Mouse (Mus musculus) C2C12 (cell line): ENCODE measurements at regions not wholly inside any gene's neighbourhood (a gene's known extent, or its start where the extent isn't known, plus 50 kb on each side); places are given as distances from the start of the nearest gene placed in this dataset.

ENCODE experiments used
- H3K27me3 ChIP-seq: one replicate; pipeline ENCODE4 v1.6.1; 2011; ENCODE audit not compliant: control insufficient read depth, insufficient read depth, insufficient read length
- H3K36me3 ChIP-seq: one replicate; pipeline ENCODE4 v1.6.1; 2011; ENCODE audit not compliant: control insufficient read depth, insufficient read depth
- H3K4me3 ChIP-seq: one replicate; pipeline ENCODE4 v1.5.1; 2011; ENCODE audit warnings: mild to moderate bottlenecking, control low read depth; ENCODE audit not compliant: poor library complexity, insufficient read depth, severe bottlenecking
- H3K79me2 ChIP-seq: one replicate; pipeline ENCODE4 v1.6.1; 2011; ENCODE audit not compliant: control insufficient read depth, insufficient read depth
- H3K79me3 ChIP-seq: one replicate; pipeline ENCODE4 v1.6.1; 2011; ENCODE audit warnings: low read depth, control low read depth
- H3ac ChIP-seq: one replicate; pipeline ENCODE3; 2011; ENCODE audit warnings: low read depth; ENCODE audit not compliant: control insufficient read depth, insufficient read length
- CEBPB ChIP-seq: IDR thresholded peaks from one replicate; pipeline ENCODE4 v1.6.1; 2011; ENCODE audit warnings: low read depth, mild to moderate bottlenecking, control low read depth, moderate library complexity
- CTCF ChIP-seq: IDR thresholded peaks from one replicate; pipeline ENCODE4 v1.5.1; 2011; ENCODE audit not compliant: control insufficient read depth, insufficient read depth, insufficient read length
- FOSL1 ChIP-seq: IDR thresholded peaks from one replicate; pipeline ENCODE4 v1.8.0; 2011; ENCODE audit warnings: mild to moderate bottlenecking, low read length; ENCODE audit not compliant: poor library complexity, insufficient read depth, severe bottlenecking
- MAX ChIP-seq: IDR thresholded peaks from one replicate; pipeline ENCODE4 v1.6.1; 2011; ENCODE audit warnings: mild to moderate bottlenecking, control low read depth
- MYOD1 ChIP-seq: IDR thresholded peaks from one replicate; pipeline ENCODE4 v1.6.1; 2011; ENCODE audit warnings: low read depth; ENCODE audit not compliant: control insufficient read depth, insufficient read length
- MYOG ChIP-seq: IDR thresholded peaks from one replicate; pipeline ENCODE4 v1.6.1; 2011; ENCODE audit not compliant: control insufficient read depth, insufficient read length; ENCODE audit errors: extremely low read depth
- USF1 ChIP-seq: IDR thresholded peaks from one replicate; pipeline ENCODE4 v1.6.1; 2011; ENCODE audit warnings: low read depth, mild to moderate bottlenecking, control low read depth, moderate library complexity

GRCm38 (mm10) chr12:16285061-16285460 lies 325.7 kb downstream of the Lpin1 start:
- Histone ChIP-seq H3K79me2 (no peaks in the 10 kb centered on the region), H3K4me3 (no peak overlapping the region), H3ac (no peak overlapping the region), H3K27me3 (no peaks in the 10 kb centered on the region), H3K36me3 (no peaks in the 10 kb centered on the region), H3K79me3 (no peaks in the 10 kb centered on the region)
- TF ChIP-seq MYOG = no peak
- no peak for TF ChIP-seq FOSL1
- TF ChIP-seq MAX = no peak
- TF ChIP-seq USF1 = no peak
- TF ChIP-seq CTCF = no peak
- no peak for TF ChIP-seq CEBPB
- no peak for TF ChIP-seq MYOD1

- Histone ChIP-seq H3ac (no peak overlapping the region), H3K79me3 (no peaks in the 10 kb centered on the region), H3K36me3 (no peaks in the 10 kb centered on the region), H3K4me3 (no peak overlapping the region), H3K79me2 (no peaks in the 10 kb centered on the region), H3K27me3 (no peaks in the 10 kb centered on the region)
- TF ChIP-seq USF1 (no peak), MYOG (no peak)
These were observed 331.6 kb downstream of the Lpin1 start for GRCm38 (mm10) chr12:16279146-16279545.

- H3K79me3 ChIP-seq = no peaks in the 10 kb centered on the region
- no peak overlapping the region for H3ac ChIP-seq
- H3K4me3 ChIP-seq = no peak overlapping the region
- no peaks in the 10 kb centered on the region for H3K36me3 ChIP-seq
- no peak for TF ChIP-seq MAX
- no peaks in the 10 kb centered on the region for H3K79me2 ChIP-seq
- no peaks in the 10 kb centered on the region for H3K27me3 ChIP-seq
These were observed 333.0 kb downstream of the Lpin1 start for GRCm38 (mm10) chr12:16277567-16278332.

GRCm38 (mm10) chr12:16277144-16277543 lies 333.6 kb downstream of the Lpin1 start:
- Histone ChIP-seq H3K79me2 (no peaks in the 10 kb centered on the region), H3K4me3 (no peak overlapping the region), H3K79me3 (no peaks in the 10 kb centered on the region), H3K36me3 (no peaks in the 10 kb centered on the region), H3K27me3 (no peaks in the 10 kb centered on the region), H3ac (no peak overlapping the region)
- TF ChIP-seq CEBPB = no peak

GRCm38 (mm10) chr12:16276301-16276700 lies 334.5 kb downstream of the Lpin1 start:
- H3K79me3 ChIP-seq = no peaks in the 10 kb centered on the region
- H3ac ChIP-seq = no peak overlapping the region
- no peaks in the 10 kb centered on the region for H3K27me3 ChIP-seq
- H3K36me3 ChIP-seq = no peaks in the 10 kb centered on the region
- no peak for TF ChIP-seq CEBPB
- no peak for TF ChIP-seq MYOD1
- TF ChIP-seq FOSL1 = no peak
- H3K4me3 ChIP-seq = no peak overlapping the region
- H3K79me2 ChIP-seq = no peaks in the 10 kb centered on the region

GRCm38 (mm10) chr12:16272441-16272840 lies 338.3 kb downstream of the Lpin1 start:
- H3K79me3 ChIP-seq = no peaks in the 10 kb centered on the region
- H3K27me3 ChIP-seq = no peaks in the 10 kb centered on the region
- no peak for TF ChIP-seq CTCF
- no peak for TF ChIP-seq FOSL1
- no peak for TF ChIP-seq MYOD1
- no peak for TF ChIP-seq MAX
- TF ChIP-seq USF1 = no peak
- no peak for TF ChIP-seq CEBPB
- TF ChIP-seq MYOG = no peak
- no peaks in the 10 kb centered on the region for H3K36me3 ChIP-seq
- H3K4me3 ChIP-seq = no peak overlapping the region
- H3K79me2 ChIP-seq = no peaks in the 10 kb centered on the region
- H3ac ChIP-seq = no peak overlapping the region

GRCm38 (mm10) chr12:16270876-16271275 lies 339.9 kb downstream of the Lpin1 start:
- TF ChIP-seq MYOD1 = no peak
- TF ChIP-seq CTCF = no peak
- no peak for TF ChIP-seq FOSL1
- no peak for TF ChIP-seq MAX
- no peak for TF ChIP-seq USF1
- no peak for TF ChIP-seq CEBPB
- Histone ChIP-seq H3K36me3 (no peaks in the 10 kb centered on the region), H3K79me2 (no peaks in the 10 kb centered on the region), H3K79me3 (no peaks in the 10 kb centered on the region), H3K27me3 (no peaks in the 10 kb centered on the region), H3K4me3 (no peak overlapping the region), H3ac (no peak overlapping the region)
